Mouse (Mus musculus) ovary, adult 18-20 months (tissue): ENCODE measurements at regions not wholly inside any gene's neighbourhood (a gene's known extent, or its start where the extent isn't known, plus 50 kb on each side); places are given as distances from the start of the nearest gene placed in this dataset.

Source experiments
- DNase-seq: peaks from one replicate; pipeline ENCODE4 v3.0.0; 2022; ENCODE audit warnings: low spot score, mixed read lengths

DNA sequence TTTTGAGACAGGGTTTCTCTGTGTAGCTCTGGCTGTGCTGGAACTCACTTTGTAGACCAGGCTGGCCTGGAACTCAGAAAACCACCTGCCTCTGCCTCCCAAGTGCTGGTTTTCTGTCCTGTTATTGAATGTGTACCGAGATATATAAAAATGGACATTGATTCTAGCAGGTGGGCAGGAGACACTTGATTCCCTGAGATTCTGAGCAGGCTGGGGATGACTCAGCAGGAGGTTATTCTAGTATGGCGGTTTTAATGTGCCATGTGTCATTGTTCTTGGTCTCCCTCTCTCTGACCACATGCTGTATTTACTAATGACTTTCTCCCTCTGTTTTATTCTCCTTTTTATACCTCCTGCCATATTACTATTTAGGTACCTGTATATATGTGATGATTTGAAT is 517.2 kb upstream of the Pkn2 start:
- no peak for DNase-seq

- DNase-seq = no peak
Measured at GRCm38 (mm10) chr3:143384357-143384756, 502.6 kb upstream of the Pkn2 start.

DNA sequence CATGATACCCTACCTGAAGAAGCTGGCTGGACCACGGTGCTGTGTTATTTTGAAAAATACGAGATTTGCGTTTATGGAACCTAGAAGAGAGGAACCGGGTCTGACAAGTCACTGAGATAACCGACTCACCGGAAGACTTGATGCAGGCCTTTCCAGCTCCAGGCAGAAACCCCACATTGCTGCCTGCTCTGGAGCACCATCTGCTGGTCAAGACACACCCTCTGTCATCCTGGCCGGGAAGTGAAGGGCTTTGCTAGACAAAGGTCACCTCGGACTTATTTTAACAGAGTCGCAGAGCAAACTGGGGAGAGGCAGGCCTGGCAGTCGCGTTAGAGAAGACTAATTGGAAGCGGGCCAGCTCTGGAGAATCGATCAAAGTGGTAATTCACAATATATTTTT is 497.4 kb upstream of the Pkn2 start:
- peak; percentile 17 for DNase-seq

DNA sequence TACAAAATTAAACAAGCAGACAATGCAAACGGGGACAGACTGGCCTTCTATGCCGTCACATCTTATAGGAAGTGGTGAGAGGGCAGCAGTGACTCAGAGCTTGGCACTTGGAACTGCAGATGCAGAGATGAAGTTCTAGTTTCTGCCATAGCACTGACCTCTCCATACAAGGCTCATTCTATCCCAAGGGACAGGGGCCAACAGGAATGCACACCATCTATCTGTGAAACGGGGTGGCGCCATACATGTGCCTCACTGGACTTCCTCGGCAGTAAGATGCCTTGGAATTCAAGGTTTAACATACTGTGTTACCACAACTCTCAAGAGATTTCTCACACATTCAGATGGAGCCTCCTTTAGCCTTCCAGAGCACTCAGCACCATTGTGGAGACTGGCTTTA is 495.6 kb upstream of the Pkn2 start:
- no peak for DNase-seq

DNA sequence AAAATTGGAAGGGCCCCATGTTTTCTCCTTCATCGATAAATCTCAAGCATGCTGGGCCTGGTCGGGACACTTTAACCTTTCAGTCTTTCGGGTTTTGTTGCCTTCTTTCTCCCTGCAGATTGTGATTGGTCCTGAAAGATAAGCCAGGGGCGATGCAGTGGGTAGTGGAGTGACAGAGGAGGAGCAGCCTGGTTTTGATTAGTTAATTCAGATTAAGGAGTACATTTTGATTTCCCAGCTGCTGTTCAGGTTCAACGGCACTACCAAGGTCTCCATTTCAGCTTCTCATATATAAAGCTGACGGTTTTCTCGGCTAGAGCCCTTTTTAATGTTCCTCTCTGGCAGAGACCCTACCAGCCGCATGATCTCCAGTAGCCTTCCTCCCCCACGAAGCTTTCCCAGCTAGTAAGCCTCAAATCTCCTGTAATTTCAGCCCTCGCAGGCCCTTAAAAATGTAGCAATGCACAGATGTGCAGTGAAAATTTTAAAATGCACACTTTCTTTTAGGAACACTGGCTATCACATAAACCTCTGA is 493.8 kb upstream of the Pkn2 start:
- no peak for DNase-seq

DNA sequence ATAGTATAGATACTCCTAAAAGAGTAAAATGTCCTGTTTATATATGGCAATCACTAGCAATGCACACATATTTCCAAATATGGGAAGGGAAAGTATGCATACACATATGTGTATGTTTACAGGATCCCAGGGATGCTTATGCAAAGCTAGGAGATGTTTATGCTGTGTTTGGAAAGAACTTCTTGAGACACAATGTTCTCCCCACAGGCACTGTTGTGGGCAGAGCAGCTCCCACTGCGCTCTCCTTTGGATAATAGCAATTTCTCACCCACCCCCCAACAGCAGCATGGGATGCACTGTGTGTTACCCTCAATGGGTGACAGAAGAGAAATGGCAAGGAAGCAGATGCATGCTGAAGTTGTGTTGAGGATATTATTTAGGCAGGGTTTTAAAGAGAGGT is 491.7 kb upstream of the Pkn2 start:
- DNase-seq = no peak

DNA sequence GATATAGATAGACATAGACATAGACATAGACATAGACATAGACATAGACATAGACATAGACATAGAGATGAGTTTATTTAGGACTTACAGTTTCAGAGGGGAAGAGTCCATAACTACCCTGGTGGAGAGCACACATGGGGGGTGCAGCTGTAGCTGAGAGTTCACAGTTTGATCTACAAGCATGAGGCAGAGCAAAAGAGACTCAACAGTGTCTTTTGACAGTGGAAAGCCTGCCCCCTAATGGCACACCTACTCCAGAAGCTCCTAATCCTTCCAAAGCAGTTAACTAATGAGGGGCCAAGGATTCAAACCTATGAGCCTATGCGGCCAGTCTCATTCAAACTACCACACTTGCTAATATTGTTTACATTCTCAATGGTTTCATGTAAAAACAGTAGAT is 487.2 kb upstream of the Pkn2 start:
- no peak for DNase-seq

- DNase-seq = no peak
Measured at GRCm38 (mm10) chr3:143340032-143340431, 458.2 kb upstream of the Pkn2 start.

- no peak for DNase-seq
Measured at GRCm38 (mm10) chr3:143333339-143333738, 451.5 kb upstream of the Pkn2 start.

- no peak for DNase-seq
Measured at GRCm38 (mm10) chr3:143328521-143328920, 446.7 kb upstream of the Pkn2 start.

- DNase-seq = no peak
Measured at GRCm38 (mm10) chr3:143327652-143328051, 445.8 kb upstream of the Pkn2 start.

GRCm38 (mm10) chr3:143316457-143316856 is 434.7 kb upstream of the Pkn2 start:
- no peak for DNase-seq

- no peak for DNase-seq
Measured at GRCm38 (mm10) chr3:143291793-143292192, 410.0 kb upstream of the Pkn2 start.

DNA sequence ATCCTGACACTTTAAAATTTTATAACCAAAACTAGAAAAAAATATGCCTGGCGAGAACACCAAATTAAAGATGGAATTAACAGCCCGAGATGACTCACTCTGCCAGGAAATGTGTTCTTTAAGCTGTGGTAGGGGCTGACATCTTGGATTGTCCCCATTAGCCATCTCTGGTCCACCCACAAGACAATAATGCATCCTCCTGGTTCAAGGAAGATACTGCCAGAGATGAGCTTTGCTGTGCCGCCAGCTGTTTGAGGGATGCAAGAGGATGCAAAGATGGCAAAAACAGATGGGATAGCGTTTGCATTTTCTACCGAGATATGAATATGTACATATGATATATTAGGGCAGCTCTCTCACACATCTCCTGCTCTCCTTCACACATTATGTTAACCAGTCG is 382.3 kb upstream of the Pkn2 start:
- DNase-seq = no peak

GRCm38 (mm10) chr3:143252643-143253042 is 370.8 kb upstream of the Pkn2 start:
- DNase-seq = no peak

GRCm38 (mm10) chr3:143252008-143252407 is 370.2 kb upstream of the Pkn2 start:
- DNase-seq = no peak

GRCm38 (mm10) chr3:143242691-143243090 is 360.9 kb upstream of the Pkn2 start:
- no peak for DNase-seq

- DNase-seq = no peak
Measured at GRCm38 (mm10) chr3:143240545-143241383, 359.0 kb upstream of the Pkn2 start.

GRCm38 (mm10) chr3:143238546-143238945 is 356.7 kb upstream of the Pkn2 start:
- no peak for DNase-seq

GRCm38 (mm10) chr3:143223999-143224729 is 342.4 kb upstream of the Pkn2 start:
- DNase-seq = no peak

DNA sequence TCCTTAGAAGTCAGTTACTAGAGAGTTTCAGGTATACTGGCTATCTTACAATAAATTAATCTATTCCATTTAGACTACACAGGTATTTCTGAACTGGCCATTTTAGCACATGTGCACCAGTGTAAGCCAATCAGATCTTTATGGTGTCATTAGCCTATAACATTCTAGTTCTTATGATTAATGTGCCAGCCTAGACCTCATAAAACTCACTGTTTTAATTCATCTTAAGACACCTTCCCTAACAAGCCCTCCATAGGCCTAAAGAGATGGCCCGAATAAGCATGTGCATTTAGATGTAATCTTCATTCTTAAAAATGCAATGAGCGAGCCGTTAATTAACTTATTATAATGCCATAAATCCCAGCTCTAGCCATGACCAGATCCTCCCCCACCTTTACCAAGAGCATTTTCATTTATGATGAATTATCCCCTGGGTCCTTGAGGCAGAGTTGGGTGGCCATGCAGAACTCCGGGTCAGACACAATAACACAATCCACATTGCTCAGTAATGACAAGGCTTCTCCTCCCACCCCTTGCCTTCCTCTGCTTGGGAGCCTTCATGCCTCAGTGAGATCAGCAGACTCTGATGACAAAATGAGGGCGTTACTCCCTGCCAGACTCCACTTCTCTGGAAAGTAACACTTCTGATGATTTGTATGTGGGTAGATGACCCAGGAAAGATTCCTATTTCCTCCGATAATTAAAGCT is 311.6 kb upstream of the Pkn2 start:
- no peak for DNase-seq

DNA sequence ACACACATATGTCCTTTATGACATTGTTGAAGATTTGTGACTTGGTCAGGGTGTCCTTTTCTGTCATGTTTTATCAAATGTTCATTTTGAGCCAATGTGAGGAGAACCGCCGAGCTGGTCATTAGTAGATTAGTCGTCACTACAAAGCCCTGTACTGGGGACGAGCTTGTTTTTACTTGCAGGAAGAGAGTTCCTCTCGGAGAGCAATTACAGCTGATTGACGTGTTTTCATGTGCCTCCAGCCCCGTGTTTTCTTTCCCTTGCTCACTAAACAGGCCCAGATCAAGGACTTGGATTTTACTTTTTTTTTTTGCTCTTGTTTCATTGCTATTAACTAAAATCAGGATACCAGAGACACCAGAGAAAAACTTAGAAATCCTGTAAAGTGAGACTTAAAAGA is 307.1 kb upstream of the Pkn2 start:
- DNase-seq = no peak

GRCm38 (mm10) chr3:143173971-143174370 is 292.2 kb upstream of the Pkn2 start:
- no peak for DNase-seq
